Mouse (Mus musculus): ENCODE data around the gene Taok1. TPM values are rescaled to one million over a fixed set of nuclear protein-coding genes. Genes with fewer than 3 reads are reported as not detected.
"Not testable (repeated sequence)": the region's sequence is repeated elsewhere in the genome, so short reads cannot be mapped to it uniquely, and the experiment has no call there.

Taok1 gene
- total RNA-seq, 2 experiments from 2014 or later: 28.9 to 35.2 TPM

GRCm38 (mm10) chr11:77591388-77591787, 16.2 kb downstream of the Taok1 start:
- no peak for ATAC-seq (replicated peaks; ENCODE audit: low FRiP score, poor library complexity, severe bottlenecking)

- no peak for ATAC-seq (replicated peaks; ENCODE audit: low FRiP score, poor library complexity, severe bottlenecking)
These were observed 16.8 kb downstream of the Taok1 start for GRCm38 (mm10) chr11:77590801-77591200.

- no peak for ATAC-seq (replicated peaks; ENCODE audit: low FRiP score, poor library complexity, severe bottlenecking)
These were observed 22.4 kb downstream of the Taok1 start for GRCm38 (mm10) chr11:77585201-77585600.

GRCm38 (mm10) chr11:77545261-77545660, 62.4 kb downstream of the Taok1 start:
- ATAC-seq (replicated peaks; ENCODE audit: low FRiP score, poor library complexity, severe bottlenecking): no peak

GRCm38 (mm10) chr11:77532202-77532846, 75.3 kb downstream of the Taok1 start:
- ATAC-seq (replicated peaks; ENCODE audit: low FRiP score, poor library complexity, severe bottlenecking): no peak

GRCm38 (mm10) chr11:77530862-77531261, 76.8 kb downstream of the Taok1 start:
- ATAC-seq (replicated peaks; ENCODE audit: low FRiP score, poor library complexity, severe bottlenecking): no peak

GRCm38 (mm10) chr11:77529644-77530043, 78.0 kb downstream of the Taok1 start:
- no peak for ATAC-seq (replicated peaks; ENCODE audit: low FRiP score, poor library complexity, severe bottlenecking)

- ATAC-seq (replicated peaks; ENCODE audit: low FRiP score, poor library complexity, severe bottlenecking): not testable (repeated sequence)
These were observed 79.2 kb downstream of the Taok1 start for GRCm38 (mm10) chr11:77528420-77528819.

- 0 out of 2 replicates have a peak, but pooled peaks have one; percentile 25 for ATAC-seq (replicated peaks; ENCODE audit: low FRiP score, poor library complexity, severe bottlenecking)
These were observed 81.7 kb downstream of the Taok1 start for GRCm38 (mm10) chr11:77525804-77526486.

GRCm38 (mm10) chr11:77520601-77521529, 86.8 kb downstream of the Taok1 start:
- no peak for ATAC-seq (replicated peaks; ENCODE audit: low FRiP score, poor library complexity, severe bottlenecking)

GRCm38 (mm10) chr11:77519043-77519442, 88.6 kb downstream of the Taok1 start, which contains the start of gene Gm10392:
Gm10392 (minus strand) TSS chr11:77519198.
- no peak for ATAC-seq (replicated peaks; ENCODE audit: low FRiP score, poor library complexity, severe bottlenecking)

GRCm38 (mm10) chr11:77518051-77518798, 89.4 kb downstream of the Taok1 start:
- no peak for ATAC-seq (replicated peaks; ENCODE audit: low FRiP score, poor library complexity, severe bottlenecking)

GRCm38 (mm10) chr11:77516553-77517425, 90.8 kb downstream of the Taok1 start:
- no peak for ATAC-seq (replicated peaks; ENCODE audit: low FRiP score, poor library complexity, severe bottlenecking)

GRCm38 (mm10) chr11:77515637-77516552, 91.7 kb downstream of the Taok1 start, which contains the start of gene Trp53i13:
Trp53i13 (minus strand) TSS chr11:77515980.
- ATAC-seq (replicated peaks; ENCODE audit: low FRiP score, poor library complexity, severe bottlenecking): no peak

GRCm38 (mm10) chr11:77514832-77515636, 92.6 kb downstream of the Taok1 start, which contains the start of gene Abhd15:
Abhd15 (plus strand) TSS chr11:77515121.
- 0 out of 2 replicates have a peak, but pooled peaks have one; percentile 26 for ATAC-seq (replicated peaks; ENCODE audit: low FRiP score, poor library complexity, severe bottlenecking)

- peak; percentile 78 for ATAC-seq (replicated peaks; ENCODE audit: low FRiP score, poor library complexity, severe bottlenecking)
These were observed 93.3 kb downstream of the Taok1 start for GRCm38 (mm10) chr11:77514281-77514831.
